In genomic region chr9:52286104-52286503, GRCm38 (mm10) we compare ENCODE assay signal across 19 mouse cellular contexts.
DNase-seq lines count a peak whose midpoint lies in the region; ATAC-seq lines count a peak whose summit lies in the region.
"Had no signal": no experiment of that assay in that cellular context is flagged by ENCODE, and none has a peak within 500 bp of the region (broad histone marks: within the 10 kb centered on the region; RNA-seq: fewer than 3 reads in every experiment).

No protein-coding gene starts in this region.

- no peaks in the 10 kb centered on the region for H3K27me3 ChIP-seq in heart, embryonic 16.5 days (ENCODE audit: control insufficient read depth, insufficient read depth, low read length)
- no peaks in the 10 kb centered on the region for H3K27me3 ChIP-seq in heart, embryonic 11.5 days (ENCODE audit: control insufficient read depth, insufficient read depth, low read length)
- H3K27me3 ChIP-seq in embryonic facial prominence, embryonic 10.5 days (replicated peaks; ENCODE audit: low read depth, poor library complexity, severe bottlenecking) = no peaks in the 10 kb centered on the region; the same call in 1 of the 2 replicates
- H3K27me3 ChIP-seq: lung, embryonic 15.5 days; neural tube, embryonic 12.5 days had no signal

- ATAC-seq in heart, embryonic 16.5 days (replicated peaks; ENCODE audit: extremely low read depth, insufficient read depth, low FRiP score) = peak; percentile 58; the same call in 1 of the 2 replicates
- ATAC-seq in heart, embryonic 11.5 days (replicated peaks; ENCODE audit: insufficient number of reproducible peaks, low FRiP score, low TSS enrichment) = no peak
- ATAC-seq: hindbrain, postnatal 0 days had no signal

- H3K36me3 ChIP-seq in heart, embryonic 16.5 days (ENCODE audit: control insufficient read depth, insufficient read depth) = no peaks in the 10 kb centered on the region
- H3K36me3 ChIP-seq in heart, embryonic 11.5 days (ENCODE audit: control insufficient read depth, insufficient read depth, low read length) = no peaks in the 10 kb centered on the region
- H3K36me3 ChIP-seq in embryonic facial prominence, embryonic 10.5 days (replicated peaks) = no peaks in the 10 kb centered on the region
- H3K36me3 ChIP-seq: embryonic facial prominence, embryonic 13.5 days; limb, embryonic 15.5 days; lung, embryonic 15.5 days; neural tube, embryonic 12.5 days had no signal

- H3K4me1 ChIP-seq in heart, embryonic 16.5 days (ENCODE audit: control insufficient read depth, insufficient read depth, low read length) = peaks cover 8% of the 10 kb centered on the region; the same call in 1 of the 2 replicates
- H3K4me1 ChIP-seq in heart, embryonic 11.5 days (ENCODE audit: control insufficient read depth, insufficient read depth, low read length) = peaks cover 14% of the 10 kb centered on the region
- H3K4me1 ChIP-seq in embryonic facial prominence, embryonic 10.5 days = peaks cover 9% of the 10 kb centered on the region; the same call in 1 of the 2 replicates
- H3K4me1 ChIP-seq: embryonic facial prominence, embryonic 13.5 days; neural tube, embryonic 12.5 days had no signal

- 24% methylated on average over 1 of the region's 1 CpGs for WGBS in heart, embryonic 16.5 days
- WGBS in heart, embryonic 11.5 days (ENCODE audit: insufficient replicate concordance) = 0% methylated on average over 1 of the region's 1 CpGs
- 37% methylated on average over 1 of the region's 1 CpGs for WGBS in embryonic facial prominence, embryonic 10.5 days

- H3K27ac ChIP-seq in heart, embryonic 16.5 days (ENCODE audit: low read length) = no peak overlapping the region
- H3K27ac ChIP-seq in heart, embryonic 11.5 days (ENCODE audit: low read depth, low read length) = no peak overlapping the region
- H3K27ac ChIP-seq in embryonic facial prominence, embryonic 10.5 days (replicated peaks) = no peak overlapping the region
- H3K27ac ChIP-seq: embryonic facial prominence, embryonic 13.5 days; hindbrain, postnatal 0 days; limb, embryonic 15.5 days; lung, embryonic 15.5 days; neural tube, embryonic 12.5 days had no signal

- no peak overlapping the region for H3K4me3 ChIP-seq in heart, embryonic 16.5 days (ENCODE audit: low read length)
- H3K4me3 ChIP-seq in heart, embryonic 11.5 days (ENCODE audit: low read depth, low read length) = no peak overlapping the region
- no peak overlapping the region for H3K4me3 ChIP-seq in embryonic facial prominence, embryonic 10.5 days
- H3K4me3 ChIP-seq: embryonic facial prominence, embryonic 13.5 days; limb, embryonic 15.5 days; lung, embryonic 15.5 days; neural tube, embryonic 12.5 days had no signal

- no peak overlapping the region for H3K4me2 ChIP-seq in heart, embryonic 16.5 days (ENCODE audit: low read depth, low read length)
- no peak overlapping the region; the same call in none of the 2 replicates for H3K4me2 ChIP-seq in heart, embryonic 11.5 days
- H3K4me2 ChIP-seq: embryonic facial prominence, embryonic 13.5 days; limb, embryonic 15.5 days; lung, embryonic 15.5 days; neural tube, embryonic 12.5 days had no signal

- intact Hi-C loops in left cerebral cortex, postnatal 10 days (cut with DNase I) = loop anchor here (5.0 kb wide), 2 partner anchors 159 to 309 kb away; no protein-coding TSS in a partner anchor

- peak; percentile 12 for DNase-seq in retina, postnatal 1 day
- no peak for DNase-seq in retina, embryonic 14.5 days (ENCODE audit: low spot score)
- DNase-seq in embryonic facial prominence, embryonic 10.5 days (ENCODE audit: low spot score) = peak; percentile 10
- DNase-seq in yolk sac, embryonic 10.5 days (ENCODE audit: low spot score) = peak; percentile 11
- DNase-seq in left cerebral cortex, postnatal 10 days (ENCODE audit: extremely low spot score in 1 of 2, low spot score in 2 of 2) = no peak
- DNase-seq: adrenal gland, postnatal 14 days; cerebellum, postnatal 14 days; gastrocnemius, postnatal 14 days; heart, postnatal 10 days; kidney, postnatal 25 days; layer of hippocampus, adult 9-11 months; thymus, adult 18-20 months had no signal

- no peak overlapping the region for H3K9ac ChIP-seq in heart, embryonic 16.5 days (ENCODE audit: low read length)
- no peak overlapping the region for H3K9ac ChIP-seq in heart, embryonic 11.5 days (ENCODE audit: low read depth, low read length)
- H3K9ac ChIP-seq: embryonic facial prominence, embryonic 13.5 days; limb, embryonic 15.5 days; lung, embryonic 15.5 days; neural tube, embryonic 12.5 days had no signal

- H3K9me3 ChIP-seq in heart, embryonic 16.5 days (replicated peaks; ENCODE audit: control insufficient read depth, low read length) = no peaks in the 10 kb centered on the region
- no peaks in the 10 kb centered on the region for H3K9me3 ChIP-seq in heart, embryonic 11.5 days (replicated peaks; ENCODE audit: control insufficient read depth, low read length)
- H3K9me3 ChIP-seq in embryonic facial prominence, embryonic 10.5 days = no peaks in the 10 kb centered on the region
- H3K9me3 ChIP-seq: embryonic facial prominence, embryonic 13.5 days; limb, embryonic 15.5 days; lung, embryonic 15.5 days; neural tube, embryonic 12.5 days had no signal

Comparison
In these comparisons a context has a peak if more than half of its experiments do, and no peak if none do; other contexts are left out.
1. DNase-seq: peak in retina, postnatal 1 day (single experiment), embryonic facial prominence, embryonic 10.5 days (single experiment) and yolk sac, embryonic 10.5 days (single experiment); none in retina, embryonic 14.5 days (single experiment) and left cerebral cortex, postnatal 10 days (0 of 2).